Mouse (Mus musculus) CD4-positive, CD25-positive, alpha-beta regulatory T cell, adult 4 months (primary cell): ENCODE data around the gene Sugp2. TPM values are rescaled to one million over a fixed set of nuclear protein-coding genes. Genes with fewer than 3 reads are reported as not detected.

ENCODE experiments used
- polyA plus RNA-seq, 2 experiments: library from polyadenylated mRNA; unstranded; fragments of 100-300 nt; shearing (Covaris generic); gene quantifications; one replicate each; pipeline ENCODE4 v1.2.1; 2017

Gene Sugp2
- polyA plus RNA-seq, 2 experiments from 2014 or later: 19.9 to 35.1 TPM

Other genes with a start within 250 kb of the Sugp2 start
- 10 to 100 TPM; 17.4 to 21.6 TPM for gene Gatad2a, start 237.8 kb upstream of the Sugp2 start, polyA plus RNA-seq
- 10 to 100 TPM; 43.3 to 70.0 TPM for gene Mau2, start 191.5 kb upstream of the Sugp2 start, polyA plus RNA-seq
- 10 to 100 TPM; 51.1 to 80.3 TPM for gene Sugp1, start 191.4 kb upstream of the Sugp2 start, polyA plus RNA-seq
- 1 to 10 TPM in 1 of 2 experiments, under 1 TPM in 1; 0.60 to 1.1 TPM for gene Tm6sf2, start 161.3 kb upstream of the Sugp2 start, polyA plus RNA-seq
- not detected for gene Hapln4, start 150.8 kb upstream of the Sugp2 start, polyA plus RNA-seq
- not detected for gene Ncan, start 113.4 kb upstream of the Sugp2 start, polyA plus RNA-seq
- gene Nr2c2ap, start 102.9 kb upstream of the Sugp2 start, polyA plus RNA-seq: 10 to 100 TPM; 43.0 to 59.3 TPM
- 10 to 100 TPM; 67.2 to 81.8 TPM for gene Rfxank, start 95.1 kb upstream of the Sugp2 start, polyA plus RNA-seq
- gene Borcs8, start 94.7 kb upstream of the Sugp2 start, polyA plus RNA-seq: 10 to 100 TPM; 76.8 to 91.1 TPM
- gene Mef2b, start 94.5 kb upstream of the Sugp2 start, polyA plus RNA-seq: 1 to 10 TPM in 1 of 2 experiments, not detected in 1; 1.5 TPM
- 10 to 100 TPM; 25.3 to 54.7 TPM for gene Tmem161a, start 61.9 kb upstream of the Sugp2 start, polyA plus RNA-seq
- 1 to 10 TPM; 6.2 to 9.7 TPM for gene Slc25a42, start 21.9 kb upstream of the Sugp2 start, polyA plus RNA-seq
- gene Armc6, start 240 bp downstream of the Sugp2 start, polyA plus RNA-seq: 10 to 100 TPM in 1 of 2 experiments, 1 to 10 TPM in 1; 8.9 to 13.9 TPM
- 1 to 10 TPM in 1 of 2 experiments, under 1 TPM in 1; 0.62 to 1.6 TPM for gene Homer3, start 48.6 kb downstream of the Sugp2 start, polyA plus RNA-seq
- 10 to 100 TPM; 57.8 to 74.2 TPM for gene Ddx49, start 68.3 kb downstream of the Sugp2 start, polyA plus RNA-seq
- 100 to 1,000 TPM; 321 to 359 TPM for gene Cope, start 68.3 kb downstream of the Sugp2 start, polyA plus RNA-seq
- gene Cers1, start 81.5 kb downstream of the Sugp2 start, polyA plus RNA-seq: not detected
- under 1 TPM in 1 of 2 experiments, not detected in 1; 0.71 TPM for gene Gdf1, start 95.6 kb downstream of the Sugp2 start, polyA plus RNA-seq
- 10 to 100 TPM; 11.4 to 14.5 TPM for gene Upf1, start 119.1 kb downstream of the Sugp2 start, polyA plus RNA-seq
- gene Comp, start 139.3 kb downstream of the Sugp2 start, polyA plus RNA-seq: under 1 TPM in 1 of 2 experiments, not detected in 1; 0.28 TPM
- gene Crtc1, start 205.4 kb downstream of the Sugp2 start, polyA plus RNA-seq: 1 to 10 TPM; 7.6 to 9.3 TPM
- gene Klhl26, start 242.7 kb downstream of the Sugp2 start, polyA plus RNA-seq: 10 to 100 TPM in 1 of 2 experiments, 1 to 10 TPM in 1; 7.2 to 20.1 TPM